Mouse (Mus musculus): ENCODE measurements around the gene Irs2. TPM values are rescaled to one million over a fixed set of nuclear protein-coding genes. Genes with fewer than 3 reads are reported as not detected.

The Irs2 gene
- total RNA-seq, 4 experiments from 2014 or later = 39.4 to 46.7 (median 43.6) TPM

GRCm38 (mm10) chr8:11009431-11010071 lies 1.3 kb upstream of the Irs2 start:
- DNase-seq (ENCODE audit: low spot score in 2 of 2) = peak in 1 of 2 experiments; percentile 78

GRCm38 (mm10) chr8:11008842-11009420 lies 673 bp upstream of the Irs2 start:
- peak; percentile 97 to 99 for DNase-seq (ENCODE audit: low spot score in 2 of 2)

GRCm38 (mm10) chr8:11007581-11008378 lies 478 bp downstream of the Irs2 start:
- DNase-seq (ENCODE audit: low spot score in 2 of 2) = peak in 1 of 2 experiments; percentile 40

DNA sequence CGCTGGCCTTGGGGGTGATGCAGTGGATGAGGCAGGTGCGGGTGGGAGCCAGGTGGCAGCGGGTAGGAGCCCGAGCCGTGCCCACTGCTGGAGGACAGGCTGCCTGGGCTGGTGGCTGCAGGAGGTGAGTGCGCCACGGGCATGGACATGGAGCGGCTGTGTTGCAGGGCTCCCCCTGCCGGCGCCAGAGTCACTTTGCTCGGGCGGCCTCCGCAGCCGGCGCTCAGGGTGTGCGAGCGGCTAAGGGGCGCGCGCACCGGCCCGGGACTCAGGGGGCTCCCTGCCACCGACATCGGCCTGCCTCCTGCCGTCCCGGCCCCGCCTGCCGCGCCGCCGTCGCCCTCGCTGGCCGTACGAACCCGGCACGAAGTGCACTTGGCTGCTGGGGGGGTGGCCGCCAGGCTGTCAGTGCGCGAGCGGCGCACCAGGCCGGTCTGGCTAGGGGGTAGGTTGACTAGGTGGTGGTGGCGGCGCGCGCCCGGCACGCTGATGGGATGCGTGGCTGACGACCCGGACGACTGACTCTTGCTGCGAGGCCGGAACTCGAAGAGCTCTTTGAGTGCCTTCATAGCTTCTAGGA lies 1.2 kb downstream of the Irs2 start:
- DNase-seq (ENCODE audit: low spot score in 2 of 2) = peak; percentile 75 to 81

DNA sequence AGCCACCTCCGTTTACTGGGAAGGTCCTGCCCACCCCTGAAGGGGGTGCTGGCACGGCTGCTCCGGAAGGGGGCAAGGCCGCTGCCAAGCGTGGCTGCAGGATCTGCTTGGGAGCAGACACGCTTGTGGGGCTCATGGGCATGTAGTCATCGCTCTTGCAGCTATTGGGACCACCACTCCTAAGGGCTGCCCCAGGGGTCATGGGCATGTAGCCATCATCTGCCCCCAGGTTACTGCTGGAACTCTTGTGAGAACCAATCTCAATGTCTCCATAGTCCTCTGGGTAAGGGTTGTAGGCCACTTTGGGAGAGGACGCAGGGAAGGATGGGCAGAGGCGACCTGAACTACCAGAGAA lies 2.0 kb downstream of the Irs2 start:
- no peak for DNase-seq (ENCODE audit: low spot score in 2 of 2)

GRCm38 (mm10) chr8:11005460-11006275 lies 2.6 kb downstream of the Irs2 start:
- DNase-seq (ENCODE audit: low spot score in 2 of 2) = no peak

- DNase-seq (ENCODE audit: low spot score in 2 of 2) = no peak
Measured at GRCm38 (mm10) chr8:11004781-11005459, 3.3 kb downstream of the Irs2 start.

GRCm38 (mm10) chr8:11003917-11004470 lies 4.3 kb downstream of the Irs2 start:
- no peak for DNase-seq (ENCODE audit: low spot score in 2 of 2)

GRCm38 (mm10) chr8:11003253-11003652 lies 5.0 kb downstream of the Irs2 start:
- DNase-seq (ENCODE audit: low spot score in 2 of 2) = no peak

DNA sequence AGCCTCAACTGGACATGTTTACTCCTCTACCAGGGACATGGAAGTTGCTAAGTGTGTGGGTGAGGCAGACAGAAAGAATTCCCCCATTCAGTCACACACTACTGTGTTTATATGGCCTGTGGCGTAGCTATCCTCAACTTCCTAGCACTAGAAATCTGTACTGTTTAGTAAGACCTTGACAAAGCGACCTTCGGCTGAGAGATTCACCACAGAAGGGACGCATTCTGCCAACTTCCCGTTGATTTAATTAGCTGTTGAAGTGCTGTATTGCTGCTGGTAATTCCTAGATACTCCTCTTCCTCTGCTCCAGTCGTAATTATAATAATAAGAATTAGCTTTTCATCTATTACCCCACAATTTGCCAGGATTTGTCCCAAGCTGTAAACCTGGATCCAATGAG lies 5.4 kb downstream of the Irs2 start:
- no peak for DNase-seq (ENCODE audit: low spot score in 2 of 2)

DNA sequence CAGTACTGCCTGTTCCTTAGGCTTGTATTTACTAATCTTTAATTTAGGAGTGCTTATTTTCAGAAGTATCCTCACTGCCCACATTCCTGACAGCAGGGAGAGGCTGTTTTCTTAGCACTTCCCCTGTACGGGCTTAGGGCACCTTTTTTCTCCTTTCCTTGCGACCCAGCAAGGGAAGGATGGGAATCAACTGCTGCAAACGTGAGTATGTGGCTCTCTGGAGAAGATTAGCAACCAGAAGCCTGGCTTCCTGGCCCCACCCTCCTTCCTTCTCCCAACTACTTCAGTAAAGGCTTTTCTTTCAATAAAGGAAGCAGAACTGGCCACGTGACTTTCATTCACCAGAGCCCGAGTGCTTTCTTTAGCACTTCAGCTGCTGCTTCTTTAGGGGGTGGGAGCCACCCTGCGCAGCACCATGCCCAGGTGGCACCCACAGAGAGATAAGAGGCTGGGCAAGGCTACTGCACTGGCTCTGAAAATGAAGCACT lies 7.2 kb downstream of the Irs2 start:
- peak in 1 of 2 experiments; percentile 46 for DNase-seq (ENCODE audit: low spot score in 2 of 2)

DNA sequence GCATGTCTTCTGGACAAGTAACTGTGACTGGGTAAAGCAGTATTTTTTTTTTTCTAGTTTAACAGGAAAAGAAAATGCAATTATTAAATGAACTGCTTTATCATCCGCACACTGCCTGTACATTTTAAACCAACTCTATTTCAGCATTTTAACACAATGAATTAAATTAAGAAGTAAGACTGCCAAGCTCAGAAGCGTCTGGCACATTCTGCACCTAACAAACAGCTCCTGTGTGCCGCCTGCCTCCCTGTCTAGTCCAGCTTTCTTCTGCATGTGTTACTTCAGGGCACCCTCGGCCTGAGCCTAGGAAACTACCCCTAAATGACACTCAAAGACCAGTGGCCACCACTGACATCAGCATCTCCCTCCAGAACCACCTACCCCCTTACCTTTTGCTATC lies 8.7 kb downstream of the Irs2 start:
- DNase-seq (ENCODE audit: low spot score in 2 of 2) = no peak

- no peak for DNase-seq (ENCODE audit: low spot score in 2 of 2)
Measured at GRCm38 (mm10) chr8:10996247-10996646, 12.0 kb downstream of the Irs2 start.

DNA sequence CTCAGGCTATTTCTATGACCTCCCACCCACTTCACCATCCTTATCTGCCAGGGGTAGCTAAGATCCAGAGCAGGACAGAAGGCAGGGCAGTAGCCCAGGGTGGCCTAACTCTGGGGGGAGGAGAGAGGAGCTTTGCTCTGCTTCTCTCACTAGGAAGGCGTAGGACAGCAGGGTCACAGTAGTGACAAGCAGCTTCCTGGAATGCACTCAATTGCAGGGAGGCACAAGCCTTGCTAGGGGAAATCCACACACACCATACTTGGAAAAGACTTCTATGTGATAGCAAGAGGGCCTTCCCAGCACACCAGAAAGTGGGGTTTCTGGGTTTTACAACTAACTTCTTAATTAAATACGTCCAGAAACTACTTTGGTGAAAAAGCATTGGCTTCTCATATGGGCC lies 12.5 kb downstream of the Irs2 start:
- no peak for DNase-seq (ENCODE audit: low spot score in 2 of 2)

GRCm38 (mm10) chr8:10994390-10994954 lies 13.8 kb downstream of the Irs2 start:
- no peak for DNase-seq (ENCODE audit: low spot score in 2 of 2)

DNA sequence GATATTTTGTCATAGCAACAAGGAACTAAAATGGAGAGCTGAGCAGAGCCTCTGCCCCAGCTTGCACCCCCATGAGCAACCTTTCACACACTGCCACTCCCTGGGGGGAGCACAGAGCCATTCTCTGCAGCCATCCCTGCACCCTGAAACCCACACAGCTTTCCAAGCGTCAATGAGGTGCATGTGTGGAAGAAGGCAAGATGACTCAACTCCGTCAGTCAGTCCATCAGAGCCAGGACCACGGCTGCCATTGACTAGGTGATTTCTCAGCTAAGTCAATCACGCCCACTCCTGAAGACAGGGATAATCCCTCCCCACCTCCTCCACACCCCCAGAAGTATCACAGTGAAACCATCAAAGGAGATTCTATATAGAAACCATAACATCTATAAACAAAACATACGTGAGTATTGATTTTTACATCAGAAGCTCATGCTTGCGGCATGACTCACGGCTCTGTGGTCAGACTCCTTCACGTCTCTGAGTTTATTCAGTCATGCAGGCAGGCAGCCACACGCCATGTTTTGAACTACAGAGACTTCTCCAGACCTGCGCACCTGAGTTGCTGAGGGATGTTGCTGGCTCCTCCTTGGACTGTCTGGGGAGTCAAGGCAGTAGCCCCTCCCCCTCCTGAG lies 14.6 kb downstream of the Irs2 start:
- DNase-seq (ENCODE audit: low spot score in 2 of 2) = no peak

GRCm38 (mm10) chr8:10992081-10992480 lies 16.2 kb downstream of the Irs2 start:
- no peak for DNase-seq (ENCODE audit: low spot score in 2 of 2)

- no peak for DNase-seq (ENCODE audit: low spot score in 2 of 2)
Measured at GRCm38 (mm10) chr8:10991323-10991722, 16.9 kb downstream of the Irs2 start.

DNA sequence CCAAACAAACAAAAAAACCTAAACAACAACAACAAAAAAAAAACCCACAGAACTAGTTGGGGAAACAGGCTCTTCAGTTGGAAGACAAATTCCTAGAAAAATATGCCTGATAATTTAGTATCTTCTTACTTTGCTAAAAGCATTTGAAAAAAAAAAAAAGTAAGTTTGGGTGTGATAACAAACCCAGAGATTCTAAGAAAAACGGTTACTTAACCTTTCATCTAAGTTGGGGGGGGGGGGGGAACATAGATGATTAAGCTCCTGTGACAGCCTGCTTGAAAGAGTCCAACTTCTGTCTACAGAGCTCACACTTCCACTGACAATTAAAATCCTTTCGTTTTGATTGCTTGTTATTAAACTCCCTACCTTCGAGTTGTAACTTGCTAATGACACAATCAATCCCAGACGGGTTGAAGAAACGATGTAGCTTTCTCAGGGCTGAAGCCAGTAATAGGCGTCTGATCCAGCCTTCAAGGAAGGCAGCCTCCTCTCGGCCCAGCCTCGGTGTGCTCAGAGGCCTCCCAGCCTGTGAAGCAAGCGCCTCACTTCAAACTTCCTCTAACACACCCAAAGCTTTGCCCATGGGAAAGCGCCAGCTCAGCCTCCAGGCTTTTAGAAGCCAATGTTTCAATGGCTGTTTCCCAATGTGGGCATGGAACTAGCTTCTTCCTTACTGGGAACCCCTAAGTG lies 17.7 kb downstream of the Irs2 start:
- DNase-seq (ENCODE audit: low spot score in 2 of 2) = no peak

Measured in left cerebral cortex, adult 8-10 months (tissue).